Mouse (Mus musculus): ENCODE measurements around the gene Isca2. TPM values are rescaled to one million over a fixed set of nuclear protein-coding genes. Genes with fewer than 3 reads are reported as not detected.

The Isca2 gene
- polyA plus RNA-seq, 1 experiment, result 51.2 TPM

DNA sequence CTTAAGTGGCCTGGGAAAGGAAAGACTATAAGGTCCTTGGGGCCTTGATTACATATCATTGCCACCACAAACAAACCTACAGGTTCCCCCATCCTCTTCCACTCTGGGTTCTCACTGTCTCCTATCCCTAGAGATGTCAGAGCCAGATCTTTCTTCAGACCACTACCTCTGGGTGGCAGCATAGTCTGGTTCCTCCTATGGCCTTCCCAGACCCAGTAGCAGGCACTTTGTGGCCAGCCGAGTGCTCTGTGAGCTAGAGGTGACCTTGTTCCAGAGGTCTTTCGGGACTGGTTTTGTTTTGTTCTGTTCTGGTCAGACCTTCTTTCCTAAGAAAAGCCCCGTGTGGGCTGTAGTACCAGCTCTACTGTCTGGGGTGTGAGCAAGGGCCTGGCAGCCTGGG, 39.0 kb downstream of the Isca2 start:
- Histone ChIP-seq H3K79me2 (ENCODE audit: control insufficient read depth, insufficient read depth) (no peaks in the 10 kb centered on the region), H3K36me3 (ENCODE audit: control insufficient read depth, insufficient read depth) (no peaks in the 10 kb centered on the region), H3K27me3 (ENCODE audit: control insufficient read depth, insufficient read depth, insufficient read length) (no peaks in the 10 kb centered on the region), H3K4me3 (no peak overlapping the region), H3ac (ENCODE audit: control insufficient read depth, insufficient read length) (no peak overlapping the region), H3K4me2 (ENCODE audit: low read depth) (no peak overlapping the region)
- TF ChIP-seq E2F4 (IDR thresholded peaks at IDR 0.05; ENCODE audit: insufficient read depth) (no peak), TCF3 (IDR thresholded peaks at IDR 0.05; ENCODE audit: insufficient read length, low read depth) (no peak), MYOG (IDR thresholded peaks at IDR 0.05; ENCODE audit: control insufficient read depth in 1 of 3, insufficient read depth in 1 of 3, insufficient read length in 2 of 3, low read depth in 2 of 3) (no peak), REST (IDR thresholded peaks at IDR 0.05; ENCODE audit: insufficient read depth, insufficient read length) (no peak), USF1 (IDR thresholded peaks at IDR 0.05; ENCODE audit: low read depth) (no peak), SRF (IDR thresholded peaks at IDR 0.05; ENCODE audit: control insufficient read depth, insufficient read length, low read depth) (no peak), POLR2A (IDR thresholded peaks at IDR 0.05; ENCODE audit: insufficient read length, low read depth) (no peak), TCF12 (IDR thresholded peaks at IDR 0.05; ENCODE audit: insufficient read depth, poor library complexity, severe bottlenecking) (no peak), POLR2AphosphoS2 (IDR thresholded peaks at IDR 0.05; ENCODE audit: insufficient read length, low read depth) (no peak), MAX (IDR thresholded peaks at IDR 0.05; ENCODE audit: low read depth) (no peak), MYOD1 (IDR thresholded peaks at IDR 0.05; ENCODE audit: control insufficient read depth in 1 of 3, insufficient read length in 2 of 3, low read depth in 2 of 3) (no peak), CEBPB (IDR thresholded peaks at IDR 0.05; ENCODE audit: insufficient read depth, poor library complexity, severe bottlenecking) (no peak)

DNA sequence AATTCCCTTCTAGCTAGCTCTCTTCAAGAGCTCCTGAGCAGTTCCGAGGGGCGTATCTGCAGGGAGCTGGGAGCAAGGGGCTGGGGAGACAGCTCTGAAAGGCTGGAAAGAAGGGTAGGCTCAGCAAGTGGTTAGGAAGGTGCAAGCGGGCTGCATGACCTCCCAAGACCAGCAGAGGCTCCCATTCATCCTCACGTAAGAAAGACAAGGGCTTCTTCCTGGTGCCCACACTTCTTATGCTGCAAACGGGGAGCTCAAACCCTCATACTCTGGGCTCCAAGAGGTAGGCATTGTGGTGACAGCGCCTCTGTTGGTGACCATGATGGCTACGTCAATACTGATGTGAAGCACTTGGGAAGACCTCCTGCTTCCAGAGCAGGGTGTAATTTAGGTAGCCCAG, 40.7 kb downstream of the Isca2 start:
- Histone ChIP-seq H3K36me3 (ENCODE audit: control insufficient read depth, insufficient read depth) (no peaks in the 10 kb centered on the region), H3K4me2 (ENCODE audit: low read depth) (no peak overlapping the region), H3ac (ENCODE audit: control insufficient read depth, insufficient read length) (no peak overlapping the region), H3K79me2 (ENCODE audit: control insufficient read depth, insufficient read depth) (no peaks in the 10 kb centered on the region), H3K27me3 (ENCODE audit: control insufficient read depth, insufficient read depth, insufficient read length) (no peaks in the 10 kb centered on the region), H3K4me3 (no peak overlapping the region)
- TF ChIP-seq E2F4 (IDR thresholded peaks at IDR 0.05; ENCODE audit: insufficient read depth), result no peak
- TF ChIP-seq USF1 (IDR thresholded peaks at IDR 0.05; ENCODE audit: low read depth), result no peak
- TF ChIP-seq POLR2AphosphoS2 (IDR thresholded peaks at IDR 0.05; ENCODE audit: insufficient read length, low read depth), result no peak
- TF ChIP-seq MYOG (IDR thresholded peaks at IDR 0.05; ENCODE audit: control insufficient read depth in 1 of 3, insufficient read depth in 1 of 3, insufficient read length in 2 of 3, low read depth in 2 of 3), result no peak
- no peak for TF ChIP-seq MYOD1 (IDR thresholded peaks at IDR 0.05; ENCODE audit: control insufficient read depth in 1 of 3, insufficient read length in 2 of 3, low read depth in 2 of 3)
- TF ChIP-seq TCF12 (IDR thresholded peaks at IDR 0.05; ENCODE audit: insufficient read depth, poor library complexity, severe bottlenecking), result no peak
- no peak for TF ChIP-seq POLR2A (IDR thresholded peaks at IDR 0.05; ENCODE audit: insufficient read length, low read depth)
- no peak for TF ChIP-seq SRF (IDR thresholded peaks at IDR 0.05; ENCODE audit: control insufficient read depth, insufficient read length, low read depth)
- TF ChIP-seq CEBPB (IDR thresholded peaks at IDR 0.05; ENCODE audit: insufficient read depth, poor library complexity, severe bottlenecking), result no peak
- TF ChIP-seq MAX (IDR thresholded peaks at IDR 0.05; ENCODE audit: low read depth), result no peak
- TF ChIP-seq REST (IDR thresholded peaks at IDR 0.05; ENCODE audit: insufficient read depth, insufficient read length), result no peak
- TF ChIP-seq TCF3 (IDR thresholded peaks at IDR 0.05; ENCODE audit: insufficient read length, low read depth), result no peak

DNA sequence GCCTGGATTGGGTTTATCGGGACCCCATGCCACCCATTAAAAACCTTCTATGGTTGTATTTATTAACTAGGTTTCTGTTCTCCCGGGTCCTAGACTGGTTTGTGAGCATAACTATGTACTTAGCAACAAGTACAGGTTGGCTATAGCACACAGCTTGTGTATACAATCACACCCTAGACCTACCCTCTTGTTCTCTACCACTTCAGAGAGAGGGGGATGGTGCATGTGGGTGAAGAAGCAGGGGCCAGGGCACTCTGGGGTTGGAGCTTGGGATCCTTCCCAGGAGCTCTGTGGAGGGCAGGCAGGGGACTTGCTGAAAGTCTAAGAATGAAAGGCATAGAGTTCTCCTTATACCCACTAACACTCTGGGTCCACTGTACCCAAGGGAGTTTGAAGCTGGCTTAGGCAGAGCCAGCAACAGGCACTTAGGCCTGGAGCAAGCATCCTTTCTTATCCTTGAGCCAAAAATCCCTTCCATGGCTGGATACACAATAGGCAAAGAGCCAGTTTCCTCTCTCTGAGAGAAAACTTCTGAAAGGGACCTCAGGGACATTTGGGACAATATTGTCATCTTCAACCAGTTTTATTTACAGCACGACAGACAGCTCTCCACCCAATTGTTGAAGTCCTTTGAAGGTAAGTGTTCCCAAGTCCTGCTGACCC, 41.7 kb downstream of the Isca2 start:
- no peak overlapping the region for H3K4me3 ChIP-seq
- no peaks in the 10 kb centered on the region for H3K79me2 ChIP-seq (ENCODE audit: control insufficient read depth, insufficient read depth)
- no peak for TF ChIP-seq SRF (IDR thresholded peaks at IDR 0.05; ENCODE audit: control insufficient read depth, insufficient read length, low read depth)
- no peaks in the 10 kb centered on the region for H3K36me3 ChIP-seq (ENCODE audit: control insufficient read depth, insufficient read depth)
- H3ac ChIP-seq (ENCODE audit: control insufficient read depth, insufficient read length), result no peak overlapping the region
- no peaks in the 10 kb centered on the region for H3K27me3 ChIP-seq (ENCODE audit: control insufficient read depth, insufficient read depth, insufficient read length)
- no peak overlapping the region for H3K4me2 ChIP-seq (ENCODE audit: low read depth)

DNA sequence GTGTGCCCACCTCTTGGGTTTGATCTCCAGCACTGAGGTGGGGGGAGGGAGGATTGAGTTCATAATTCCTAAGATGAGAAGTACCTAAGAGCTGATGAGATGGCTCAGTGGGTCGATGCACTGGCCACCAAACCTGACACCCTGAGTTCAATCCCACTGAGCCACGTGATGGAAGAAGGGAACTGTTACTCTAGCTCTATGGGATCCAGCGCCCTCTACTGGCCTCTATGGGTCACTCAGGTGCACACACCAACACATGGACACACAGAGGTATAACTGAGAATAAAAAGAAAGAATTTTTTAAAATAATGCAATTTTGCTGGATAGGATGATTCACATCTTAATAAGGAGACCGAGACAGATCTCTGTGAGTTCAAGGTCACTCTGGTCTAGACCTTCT, 45.4 kb downstream of the Isca2 start:
- no peaks in the 10 kb centered on the region for H3K79me2 ChIP-seq (ENCODE audit: control insufficient read depth, insufficient read depth)
- no peaks in the 10 kb centered on the region for H3K36me3 ChIP-seq (ENCODE audit: control insufficient read depth, insufficient read depth)
- H3K4me2 ChIP-seq (ENCODE audit: low read depth), result peak overlapping the region; percentile 26
- no peak for TF ChIP-seq POLR2A (IDR thresholded peaks at IDR 0.05; ENCODE audit: insufficient read length, low read depth)
- no peak for TF ChIP-seq POLR2AphosphoS2 (IDR thresholded peaks at IDR 0.05; ENCODE audit: insufficient read length, low read depth)
- no peak for TF ChIP-seq SRF (IDR thresholded peaks at IDR 0.05; ENCODE audit: control insufficient read depth, insufficient read length, low read depth)
- TF ChIP-seq MYOD1 (IDR thresholded peaks at IDR 0.05; ENCODE audit: control insufficient read depth in 1 of 3, insufficient read length in 2 of 3, low read depth in 2 of 3), result no peak
- TF ChIP-seq CEBPB (IDR thresholded peaks at IDR 0.05; ENCODE audit: insufficient read depth, poor library complexity, severe bottlenecking), result no peak
- no peak for TF ChIP-seq E2F4 (IDR thresholded peaks at IDR 0.05; ENCODE audit: insufficient read depth)
- no peak for TF ChIP-seq USF1 (IDR thresholded peaks at IDR 0.05; ENCODE audit: low read depth)
- no peak for TF ChIP-seq MYOG (IDR thresholded peaks at IDR 0.05; ENCODE audit: control insufficient read depth in 1 of 3, insufficient read depth in 1 of 3, insufficient read length in 2 of 3, low read depth in 2 of 3)
- no peak for TF ChIP-seq MAX (IDR thresholded peaks at IDR 0.05; ENCODE audit: low read depth)
- no peak for TF ChIP-seq TCF3 (IDR thresholded peaks at IDR 0.05; ENCODE audit: insufficient read length, low read depth)
- TF ChIP-seq TCF12 (IDR thresholded peaks at IDR 0.05; ENCODE audit: insufficient read depth, poor library complexity, severe bottlenecking), result no peak
- no peak for TF ChIP-seq REST (IDR thresholded peaks at IDR 0.05; ENCODE audit: insufficient read depth, insufficient read length)
- H3ac ChIP-seq (ENCODE audit: control insufficient read depth, insufficient read length), result no peak overlapping the region
- H3K27me3 ChIP-seq (ENCODE audit: control insufficient read depth, insufficient read depth, insufficient read length), result no peaks in the 10 kb centered on the region
- no peak overlapping the region for H3K4me3 ChIP-seq
